Mouse (Mus musculus): ENCODE results near the gene Igll1. TPM values are rescaled to one million over a fixed set of nuclear protein-coding genes. Genes with fewer than 3 reads are reported as not detected.
A peak's percentile ranks its signal among the peaks of the same experiment; 100 is the strongest.
"Not testable (repeated sequence)": the region's sequence is repeated elsewhere in the genome, so short reads cannot be mapped to it uniquely, and the experiment has no call there.

Igll1 gene
- total RNA-seq, 1 experiment: 1.5 TPM

DNA sequence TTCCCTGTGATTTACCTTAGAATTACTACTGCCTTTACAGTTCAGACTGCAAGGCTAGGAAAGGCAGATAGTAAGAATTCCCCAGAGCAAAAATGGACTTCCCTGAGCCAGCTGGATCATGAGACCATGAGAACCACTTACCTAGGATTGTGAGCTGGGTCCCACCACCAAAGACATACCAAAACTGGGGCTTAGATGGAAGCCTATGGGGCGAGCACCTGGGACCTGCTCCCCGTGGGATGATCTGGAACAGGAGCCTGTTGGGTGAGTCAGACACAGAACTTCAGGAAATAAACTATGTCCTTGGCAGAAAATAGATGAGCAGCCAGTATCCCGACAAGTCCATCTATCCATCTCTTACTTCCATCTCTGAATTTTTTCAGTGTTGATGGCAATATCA, 1.5 kb downstream of the Igll1 start:
- H3K27ac ChIP-seq (ENCODE audit: insufficient read depth, low read depth, low read length, poor library complexity, severe bottlenecking): no peak overlapping the region
- no peak for DNase-seq (ENCODE audit: low read depth, low spot score)
- no peaks in the 10 kb centered on the region for H3K36me3 ChIP-seq (ENCODE audit: control insufficient read depth, insufficient read depth, low read length, poor library complexity, severe bottlenecking)
- H3K4me3 ChIP-seq (ENCODE audit: insufficient read depth in 1 of 2, low read depth in 1 of 2, low read length in 2 of 2, poor library complexity in 1 of 2, severe bottlenecking in 1 of 2): no peak overlapping the region
- H3K4me1 ChIP-seq (ENCODE audit: control insufficient read depth in 2 of 2, insufficient read depth in 2 of 2, low read length in 2 of 2, poor library complexity in 1 of 2): peaks cover 12 to 14% of the 10 kb centered on the region in 2 experiments
- no peak overlapping the region for H3K9ac ChIP-seq (ENCODE audit: insufficient read depth, low read depth, low read length, poor library complexity, severe bottlenecking)
- no peak for TF ChIP-seq MAFK (IDR thresholded peaks at IDR 0.05; ENCODE audit: insufficient read depth, low read depth, low read length)
- no peak for TF ChIP-seq ZC3H11A (IDR thresholded peaks at IDR 0.05; ENCODE audit: borderline replicate concordance, low read depth, low read length)
- no peak for TF ChIP-seq HCFC1 (IDR thresholded peaks at IDR 0.05; ENCODE audit: borderline replicate concordance, insufficient read depth, low read length)
- no peak for TF ChIP-seq ZNF384 (IDR thresholded peaks at IDR 0.05; ENCODE audit: low read depth, low read length)
- no peak for TF ChIP-seq CHD2 (IDR thresholded peaks at IDR 0.05; ENCODE audit: low read depth, low read length)
- in situ Hi-C loops (cut with MboI; ENCODE audit: low sequenced_read_pairs in 2 of 2, unreplicated experiment in 2 of 2): no loop called here
- no peaks in the 10 kb centered on the region for H3K9me3 ChIP-seq (ENCODE audit: control insufficient read depth, insufficient read depth, low read depth, low read length)

DNA sequence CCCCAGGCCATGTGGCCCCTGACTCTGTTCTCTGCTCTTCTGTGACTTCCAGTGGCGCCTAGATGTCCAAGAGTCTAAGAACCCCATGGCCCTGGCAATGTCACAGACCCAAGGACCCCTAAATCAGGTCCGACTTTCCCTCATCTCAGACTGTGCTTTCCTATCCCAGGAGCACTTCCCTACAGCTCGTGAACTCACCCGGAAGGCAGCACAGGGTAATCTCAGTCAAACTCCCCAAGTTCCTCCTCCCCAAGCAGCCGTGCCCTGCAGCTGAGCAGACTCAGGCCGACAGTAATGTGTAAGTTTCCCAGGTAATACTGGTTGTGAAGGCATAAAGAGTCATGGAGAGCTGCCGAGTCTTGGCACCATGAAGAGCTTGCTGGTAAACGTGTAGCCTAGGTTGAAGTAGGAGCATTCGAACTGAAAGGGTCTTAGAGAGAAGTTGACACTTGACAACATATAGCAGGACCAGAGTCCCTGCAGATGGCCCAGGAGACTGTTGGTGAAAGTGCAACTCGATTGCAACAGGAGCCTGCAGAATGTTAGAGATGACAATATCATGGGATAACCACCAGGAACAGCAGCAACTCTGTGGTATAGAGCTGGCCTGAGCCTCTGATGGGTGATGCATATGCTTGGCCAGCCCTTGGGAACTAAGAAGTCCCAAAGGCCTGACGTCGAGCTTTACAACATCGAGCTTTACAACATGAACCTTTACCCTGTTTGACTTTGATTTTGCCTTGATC, 6.9 kb downstream of the Igll1 start:
- no peak for TF ChIP-seq MAFK (IDR thresholded peaks at IDR 0.05; ENCODE audit: insufficient read depth, low read depth, low read length)
- no peak for TF ChIP-seq ZNF384 (IDR thresholded peaks at IDR 0.05; ENCODE audit: low read depth, low read length)
- TF ChIP-seq ZC3H11A (IDR thresholded peaks at IDR 0.05; ENCODE audit: borderline replicate concordance, low read depth, low read length): no peak
- TF ChIP-seq HCFC1 (IDR thresholded peaks at IDR 0.05; ENCODE audit: borderline replicate concordance, insufficient read depth, low read length): no peak
- no peak for TF ChIP-seq CHD2 (IDR thresholded peaks at IDR 0.05; ENCODE audit: low read depth, low read length)
- peaks cover 0 to 5% of the 10 kb centered on the region in 2 experiments; a peak in 2 of 4 replicates for H3K4me1 ChIP-seq (ENCODE audit: control insufficient read depth in 2 of 2, insufficient read depth in 2 of 2, low read length in 2 of 2, poor library complexity in 1 of 2)
- no peaks in the 10 kb centered on the region for H3K36me3 ChIP-seq (ENCODE audit: control insufficient read depth, insufficient read depth, low read length, poor library complexity, severe bottlenecking)
- in situ Hi-C loops (cut with MboI; ENCODE audit: low sequenced_read_pairs in 2 of 2, unreplicated experiment in 2 of 2): no loop called here
- no peak overlapping the region for H3K4me3 ChIP-seq (ENCODE audit: insufficient read depth in 1 of 2, low read depth in 1 of 2, low read length in 2 of 2, poor library complexity in 1 of 2, severe bottlenecking in 1 of 2)
- no peaks in the 10 kb centered on the region for H3K9me3 ChIP-seq (ENCODE audit: control insufficient read depth, insufficient read depth, low read depth, low read length)
- H3K9ac ChIP-seq (ENCODE audit: insufficient read depth, low read depth, low read length, poor library complexity, severe bottlenecking): no peak overlapping the region
- no peak overlapping the region for H3K27ac ChIP-seq (ENCODE audit: insufficient read depth, low read depth, low read length, poor library complexity, severe bottlenecking)
- no peak for DNase-seq (ENCODE audit: low read depth, low spot score)

DNA sequence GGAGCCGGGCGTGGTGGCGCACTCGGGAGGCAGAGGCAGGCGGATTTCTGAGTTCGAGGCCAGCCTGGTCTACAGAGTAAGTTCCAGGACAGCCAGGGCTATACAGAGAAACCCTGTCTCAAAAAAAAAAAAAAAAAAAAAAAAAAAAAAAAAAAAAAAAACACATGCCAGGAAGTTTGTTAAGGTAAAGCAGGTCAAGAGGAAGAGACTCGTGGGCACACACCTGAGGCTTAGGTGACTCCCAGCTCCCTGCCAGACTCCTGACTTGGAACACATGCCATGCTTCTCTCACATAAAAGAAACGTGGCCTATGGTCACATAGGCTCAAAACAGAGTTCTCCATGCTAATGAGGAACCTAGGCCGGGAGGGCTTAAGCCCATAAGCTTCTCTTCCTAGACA, 7.7 kb downstream of the Igll1 start:
- H3K4me1 ChIP-seq (ENCODE audit: control insufficient read depth in 2 of 2, insufficient read depth in 2 of 2, low read length in 2 of 2, poor library complexity in 1 of 2); H3K9ac ChIP-seq (ENCODE audit: insufficient read depth, low read depth, low read length, poor library complexity, severe bottlenecking); H3K36me3 ChIP-seq (ENCODE audit: control insufficient read depth, insufficient read depth, low read length, poor library complexity, severe bottlenecking); H3K9me3 ChIP-seq (ENCODE audit: control insufficient read depth, insufficient read depth, low read depth, low read length); in situ Hi-C loops (cut with MboI; ENCODE audit: low sequenced_read_pairs in 2 of 2, unreplicated experiment in 2 of 2); H3K4me3 ChIP-seq (ENCODE audit: insufficient read depth in 1 of 2, low read depth in 1 of 2, low read length in 2 of 2, poor library complexity in 1 of 2, severe bottlenecking in 1 of 2); DNase-seq (ENCODE audit: low read depth, low spot score); H3K27ac ChIP-seq (ENCODE audit: insufficient read depth, low read depth, low read length, poor library complexity, severe bottlenecking): not testable (repeated sequence)
- TF ChIP-seq ZNF384 (IDR thresholded peaks at IDR 0.05; ENCODE audit: low read depth, low read length): peak; percentile 69; the same call in 1 of the 2 replicates

DNA sequence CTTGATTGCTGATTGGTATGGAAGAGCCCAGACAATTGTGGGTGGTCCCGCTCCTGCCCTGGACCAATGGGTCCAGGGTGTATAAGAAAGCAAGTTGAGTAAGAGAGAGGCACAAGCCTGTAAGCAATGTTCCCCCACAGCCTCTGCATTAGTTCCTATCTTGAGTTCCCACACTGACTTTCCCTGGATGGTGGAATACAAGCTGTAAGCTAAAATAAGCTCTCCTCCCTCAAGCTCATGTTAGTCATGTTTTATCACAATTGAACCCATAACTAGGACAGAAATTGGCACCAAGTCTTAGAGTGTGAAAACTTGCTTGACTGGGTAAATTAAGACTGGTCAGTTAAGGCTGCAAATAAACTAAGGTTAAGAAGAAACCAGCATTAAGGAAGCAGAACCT, 8.2 kb downstream of the Igll1 start:
- no peak for TF ChIP-seq MAFK (IDR thresholded peaks at IDR 0.05; ENCODE audit: insufficient read depth, low read depth, low read length)
- no peak for TF ChIP-seq CHD2 (IDR thresholded peaks at IDR 0.05; ENCODE audit: low read depth, low read length)
- no peak for TF ChIP-seq HCFC1 (IDR thresholded peaks at IDR 0.05; ENCODE audit: borderline replicate concordance, insufficient read depth, low read length)
- TF ChIP-seq ZC3H11A (IDR thresholded peaks at IDR 0.05; ENCODE audit: borderline replicate concordance, low read depth, low read length): no peak
- TF ChIP-seq ZNF384 (IDR thresholded peaks at IDR 0.05; ENCODE audit: low read depth, low read length): no peak
- Histone ChIP-seq H3K36me3 (ENCODE audit: control insufficient read depth, insufficient read depth, low read length, poor library complexity, severe bottlenecking) (no peaks in the 10 kb centered on the region), H3K4me1 (ENCODE audit: control insufficient read depth in 2 of 2, insufficient read depth in 2 of 2, low read length in 2 of 2, poor library complexity in 1 of 2) (peaks cover 0 to 5% of the 10 kb centered on the region in 2 experiments; a peak in 2 of 4 replicates), H3K27ac (ENCODE audit: insufficient read depth, low read depth, low read length, poor library complexity, severe bottlenecking) (no peak overlapping the region), H3K9ac (ENCODE audit: insufficient read depth, low read depth, low read length, poor library complexity, severe bottlenecking) (no peak overlapping the region), H3K9me3 (ENCODE audit: control insufficient read depth, insufficient read depth, low read depth, low read length) (no peaks in the 10 kb centered on the region), H3K4me3 (ENCODE audit: insufficient read depth in 1 of 2, low read depth in 1 of 2, low read length in 2 of 2, poor library complexity in 1 of 2, severe bottlenecking in 1 of 2) (no peak overlapping the region)
- in situ Hi-C loops (cut with MboI; ENCODE audit: low sequenced_read_pairs in 2 of 2, unreplicated experiment in 2 of 2): no loop called here
- DNase-seq (ENCODE audit: low read depth, low spot score): no peak

DNA sequence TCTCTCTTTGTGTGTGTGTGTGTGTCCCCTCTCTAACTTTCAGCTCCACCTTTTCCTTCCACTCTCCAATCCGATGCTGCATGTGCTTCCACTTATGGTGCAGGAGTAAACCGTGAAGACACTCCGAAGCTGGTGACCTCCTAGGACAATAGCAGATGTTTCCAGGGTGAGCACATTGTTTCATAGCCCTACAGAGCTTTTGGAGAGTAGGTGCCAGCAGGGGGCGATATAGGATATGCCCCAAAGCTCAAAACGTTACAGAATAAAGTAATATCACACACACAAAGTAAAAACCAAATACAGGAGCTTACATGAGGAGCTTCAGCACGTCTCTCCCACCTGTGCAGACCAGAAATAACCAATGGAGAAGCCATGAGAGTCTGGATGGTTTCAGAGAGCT, 8.9 kb downstream of the Igll1 start:
- in situ Hi-C loops (cut with MboI; ENCODE audit: low sequenced_read_pairs in 2 of 2, unreplicated experiment in 2 of 2): no loop called here
- no peak for DNase-seq (ENCODE audit: low read depth, low spot score)
- no peak; the same call in 1 of the 2 replicates for TF ChIP-seq ZC3H11A (IDR thresholded peaks at IDR 0.05; ENCODE audit: borderline replicate concordance, low read depth, low read length)
- TF ChIP-seq MAFK (IDR thresholded peaks at IDR 0.05; ENCODE audit: insufficient read depth, low read depth, low read length): no peak
- no peak for TF ChIP-seq ZNF384 (IDR thresholded peaks at IDR 0.05; ENCODE audit: low read depth, low read length)
- no peak for TF ChIP-seq CHD2 (IDR thresholded peaks at IDR 0.05; ENCODE audit: low read depth, low read length)
- no peak for TF ChIP-seq HCFC1 (IDR thresholded peaks at IDR 0.05; ENCODE audit: borderline replicate concordance, insufficient read depth, low read length)

More for the DNA sequence above, 8.9 kb downstream of the Igll1 start:
- Histone ChIP-seq H3K4me1 (ENCODE audit: control insufficient read depth in 2 of 2, insufficient read depth in 2 of 2, low read length in 2 of 2, poor library complexity in 1 of 2) (peaks cover 0 to 5% of the 10 kb centered on the region in 2 experiments; a peak in 2 of 4 replicates), H3K27ac (ENCODE audit: insufficient read depth, low read depth, low read length, poor library complexity, severe bottlenecking) (no peak overlapping the region), H3K36me3 (ENCODE audit: control insufficient read depth, insufficient read depth, low read length, poor library complexity, severe bottlenecking) (no peaks in the 10 kb centered on the region), H3K9ac (ENCODE audit: insufficient read depth, low read depth, low read length, poor library complexity, severe bottlenecking) (no peak overlapping the region), H3K4me3 (ENCODE audit: insufficient read depth in 1 of 2, low read depth in 1 of 2, low read length in 2 of 2, poor library complexity in 1 of 2, severe bottlenecking in 1 of 2) (no peak overlapping the region), H3K9me3 (ENCODE audit: control insufficient read depth, insufficient read depth, low read depth, low read length) (no peaks in the 10 kb centered on the region)
